ENCODE assay signal across 12 mouse cellular contexts in the genomic region with DNA sequence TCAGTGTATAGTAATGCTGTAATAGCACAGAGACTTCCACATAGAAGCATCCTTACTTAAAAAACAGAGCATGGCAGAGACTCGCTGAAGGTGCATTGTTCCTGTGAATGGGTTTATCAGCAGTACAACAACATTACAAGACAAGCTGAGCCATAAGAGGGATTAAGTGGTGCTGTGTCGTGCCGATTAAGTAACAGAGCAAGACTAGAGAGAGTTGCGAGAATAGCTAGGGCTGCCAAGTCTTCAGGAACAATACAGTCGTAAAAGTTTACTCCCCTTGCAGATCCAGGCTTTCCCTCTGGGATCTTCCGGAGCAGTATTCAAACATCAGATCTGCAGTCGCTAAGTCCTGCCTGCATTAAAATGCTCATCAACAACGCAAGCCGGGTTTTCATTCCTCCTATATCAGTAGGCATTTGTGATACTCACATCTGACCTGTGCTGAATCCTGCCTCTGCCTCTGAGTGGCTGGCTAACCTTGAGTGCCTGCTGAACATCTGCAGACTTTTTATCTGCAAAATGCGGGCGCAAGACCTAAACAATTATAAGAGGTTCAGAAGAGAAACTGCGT.
DNase-seq lines count a peak whose midpoint lies in the region; ATAC-seq and TF ChIP-seq lines count a peak whose summit lies in the region.
"Had no signal": no experiment of that assay in that cellular context is flagged by ENCODE, and none has a peak within 500 bp of the region (broad histone marks: within the 10 kb centered on the region; RNA-seq: fewer than 3 reads in every experiment).

No protein-coding gene starts in this region.

- H3K27me3 ChIP-seq in heart, embryonic 15.5 days = peaks cover 22% of the 10 kb centered on the region
- no peaks in the 10 kb centered on the region for H3K27me3 ChIP-seq in lung, postnatal 0 days (replicated peaks; ENCODE audit: insufficient read depth, low read length)
- no peaks in the 10 kb centered on the region for H3K27me3 ChIP-seq in neural tube, embryonic 13.5 days
- H3K27me3 ChIP-seq: hindbrain, embryonic 13.5 days had no signal

- H3K4me2 ChIP-seq in heart, embryonic 15.5 days = peak overlapping the region; percentile 49
- no peak overlapping the region for H3K4me2 ChIP-seq in lung, postnatal 0 days (replicated peaks; ENCODE audit: low read depth, low read length)
- peak overlapping the region; percentile 44 for H3K4me2 ChIP-seq in neural tube, embryonic 13.5 days
- H3K4me2 ChIP-seq: liver, embryonic 11.5 days had no signal

- no peak overlapping the region for H3K9ac ChIP-seq in heart, embryonic 15.5 days
- no peak overlapping the region for H3K9ac ChIP-seq in lung, postnatal 0 days (replicated peaks; ENCODE audit: low read depth)
- H3K9ac ChIP-seq in neural tube, embryonic 13.5 days = no peak overlapping the region
- H3K9ac ChIP-seq: hindbrain, embryonic 13.5 days had no signal

- no peak for TF ChIP-seq CTCF in lung, postnatal 0 days (IDR thresholded peaks at IDR 0.05)

- intact Hi-C loops in heart, postnatal 36 days (cut with DNase I) = no loop called here

- no peaks in the 10 kb centered on the region for H3K9me3 ChIP-seq in heart, embryonic 15.5 days (replicated peaks)
- no peaks in the 10 kb centered on the region for H3K9me3 ChIP-seq in lung, postnatal 0 days (ENCODE audit: low read length)
- H3K9me3 ChIP-seq in neural tube, embryonic 13.5 days = no peaks in the 10 kb centered on the region
- H3K9me3 ChIP-seq: hindbrain, embryonic 13.5 days had no signal

- peaks cover 19% of the 10 kb centered on the region for H3K4me1 ChIP-seq in heart, embryonic 15.5 days (replicated peaks)
- no peaks in the 10 kb centered on the region for H3K4me1 ChIP-seq in lung, postnatal 0 days (ENCODE audit: insufficient read depth, low read depth, low read length)
- peaks cover 64% of the 10 kb centered on the region for H3K4me1 ChIP-seq in neural tube, embryonic 13.5 days (replicated peaks)

- no peak for DNase-seq in heart, postnatal 36 days
- DNase-seq in lung, postnatal 0 days (ENCODE audit: low spot score) = peak; percentile 56
- DNase-seq in lung, postnatal 25 days (ENCODE audit: low spot score) = no peak
- DNase-seq in gonadal fat pad, adult 2 months (ENCODE audit: low read depth) = peak; percentile 73
- DNase-seq in gastrocnemius, adult 8-10 months (ENCODE audit: low spot score in 2 of 2) = no peak
- DNase-seq in frontal cortex, postnatal 36 days (ENCODE audit: low spot score in 2 of 2) = no peak
- DNase-seq: layer of hippocampus, adult 9-11 months; thymus, adult 2 months had no signal

- no peak for ATAC-seq in heart, embryonic 15.5 days (replicated peaks; ENCODE audit: insufficient number of reproducible peaks, insufficient read depth, low FRiP score, low read depth)
- ATAC-seq in lung, postnatal 0 days = no peak
- no peak for ATAC-seq in neural tube, embryonic 13.5 days (ENCODE audit: low read depth)

- H3K36me3 ChIP-seq in heart, embryonic 15.5 days = no peaks in the 10 kb centered on the region
- H3K36me3 ChIP-seq in lung, postnatal 0 days (ENCODE audit: insufficient read depth, low read length) = no peaks in the 10 kb centered on the region
- no peaks in the 10 kb centered on the region for H3K36me3 ChIP-seq in neural tube, embryonic 13.5 days
- H3K36me3 ChIP-seq: hindbrain, embryonic 13.5 days had no signal

- TF ChIP-seq EP300 in lung, postnatal 0 days (IDR thresholded peaks at IDR 0.05) = no peak

- no peak overlapping the region for H3K27ac ChIP-seq in heart, embryonic 15.5 days
- H3K27ac ChIP-seq in lung, postnatal 0 days (ENCODE audit: low read length) = no peak overlapping the region
- H3K27ac ChIP-seq in neural tube, embryonic 13.5 days (replicated peaks) = 0 out of 2 replicates have a peak overlapping the region, but pooled peaks have one; percentile 14

- no peak overlapping the region for H3K4me3 ChIP-seq in heart, embryonic 15.5 days
- H3K4me3 ChIP-seq in lung, postnatal 0 days (ENCODE audit: low read depth, low read length) = no peak overlapping the region
- no peak overlapping the region for H3K4me3 ChIP-seq in neural tube, embryonic 13.5 days
- H3K4me3 ChIP-seq: hindbrain, embryonic 13.5 days had no signal

- 21% methylated on average over 12 of the region's 12 CpGs for WGBS in heart, embryonic 15.5 days
- 31% methylated on average over 12 of the region's 12 CpGs for WGBS in lung, postnatal 0 days
- 23% methylated on average over 12 of the region's 12 CpGs for WGBS in neural tube, embryonic 13.5 days

Comparison
In these comparisons a context has a peak if more than half of its experiments do, and no peak if none do; other contexts are left out.
1. DNase-seq: peak in lung, postnatal 0 days (single experiment) and gonadal fat pad, adult 2 months (single experiment); none in heart, postnatal 36 days (0 of 2), lung, postnatal 25 days (single experiment), gastrocnemius, adult 8-10 months (0 of 2) and frontal cortex, postnatal 36 days (0 of 2).